Mouse (Mus musculus): ENCODE measurements around the gene Izumo1.
"Not testable (repeated sequence)": the region's sequence is repeated elsewhere in the genome, so short reads cannot be mapped to it uniquely, and the experiment has no call there.

Gene Izumo1

DNA sequence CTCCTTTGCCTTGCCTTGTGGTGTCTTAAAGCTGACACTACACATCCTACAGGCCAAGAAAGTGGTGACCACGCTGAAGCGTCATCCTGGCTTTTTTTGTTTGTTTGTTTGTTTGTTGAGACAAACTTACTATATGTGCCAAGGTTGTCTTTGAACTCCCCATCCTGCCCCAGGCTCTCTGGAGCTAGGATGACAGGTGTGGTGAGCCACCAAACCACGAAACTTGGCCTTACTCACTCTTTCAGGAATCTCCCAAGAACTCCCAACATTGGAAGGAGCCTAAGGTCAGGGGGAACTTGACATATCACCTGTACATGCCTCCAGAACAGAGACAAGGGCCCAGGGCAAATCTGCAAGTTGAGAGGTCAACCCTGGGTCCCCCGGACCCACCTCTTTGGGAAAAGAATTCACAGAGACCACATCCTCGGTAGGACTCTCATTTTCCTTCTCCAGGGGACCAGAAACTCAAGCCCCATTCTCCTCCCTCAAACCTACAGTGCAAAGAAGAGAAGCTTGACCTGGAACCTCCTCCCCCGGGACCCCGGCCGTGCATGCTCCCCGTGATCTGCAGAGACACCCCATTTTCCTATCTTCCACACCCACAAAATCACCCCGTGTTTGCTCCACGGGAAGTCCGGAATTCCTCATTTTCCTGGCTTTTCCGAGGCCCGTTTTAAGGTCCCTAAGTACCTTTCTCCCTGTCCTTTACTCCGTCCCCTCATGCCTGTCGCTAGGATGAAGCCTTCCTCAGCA is 21.1 kb downstream of the Izumo1 start:
- no peak for DNase-seq (ENCODE audit: low read depth, low spot score)

DNA sequence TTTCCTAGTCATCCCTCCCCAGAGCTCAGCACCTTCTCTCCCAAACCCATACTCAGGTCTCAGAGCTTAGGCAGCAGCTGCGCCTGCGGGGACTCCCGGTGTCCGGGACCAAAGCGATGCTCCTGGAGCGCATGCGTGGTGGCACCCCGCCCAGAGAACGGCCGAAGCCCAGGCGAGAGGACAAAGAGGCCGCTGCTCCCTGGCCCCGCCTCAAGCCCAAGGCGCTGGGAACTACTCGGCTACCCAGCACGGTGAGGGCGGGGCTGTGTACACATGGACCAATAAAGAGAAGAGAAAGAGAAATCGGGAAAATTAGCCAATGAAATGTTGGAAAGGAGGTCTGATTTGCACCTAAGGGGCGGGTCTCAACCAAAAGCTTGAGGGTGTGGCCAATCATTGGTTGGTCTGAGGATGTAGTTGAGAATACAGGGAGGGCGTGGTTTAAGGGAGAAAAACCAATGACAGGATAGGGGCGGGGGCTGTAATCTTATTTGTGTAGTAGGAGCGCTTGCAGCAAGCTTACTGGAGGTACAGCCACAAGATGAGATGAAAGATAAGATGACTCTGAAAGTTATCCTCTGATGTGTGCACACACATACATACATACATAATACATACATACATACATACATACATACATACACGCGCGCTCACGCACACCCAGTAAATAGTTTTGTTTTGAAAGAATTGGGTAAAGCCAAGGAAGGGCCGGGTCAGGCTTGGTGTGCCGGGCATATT is 22.0 kb downstream of the Izumo1 start:
- peak; percentile 99 for DNase-seq (ENCODE audit: low read depth, low spot score)

DNA sequence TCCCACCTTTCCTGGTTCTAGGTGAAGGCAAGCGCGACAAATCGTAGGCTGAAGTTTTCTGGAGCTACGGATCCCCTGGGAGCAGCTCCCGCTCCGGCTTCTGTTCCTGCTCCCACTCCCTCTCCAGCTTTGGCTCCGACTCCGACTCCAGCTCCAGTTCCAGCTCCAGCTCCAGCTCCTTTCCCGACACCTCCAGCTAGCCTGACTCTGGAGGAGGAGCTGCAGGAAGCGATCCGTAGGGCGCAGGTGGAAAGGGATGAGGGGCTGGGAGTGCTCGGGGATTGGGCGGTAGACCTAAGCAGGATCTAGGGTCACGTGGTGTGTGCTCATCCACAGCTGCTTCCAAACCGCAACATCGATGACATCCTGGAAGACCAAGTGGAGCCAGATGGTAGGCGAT is 22.6 kb downstream of the Izumo1 start:
- peak; percentile 90 for DNase-seq (ENCODE audit: low read depth, low spot score)

DNA sequence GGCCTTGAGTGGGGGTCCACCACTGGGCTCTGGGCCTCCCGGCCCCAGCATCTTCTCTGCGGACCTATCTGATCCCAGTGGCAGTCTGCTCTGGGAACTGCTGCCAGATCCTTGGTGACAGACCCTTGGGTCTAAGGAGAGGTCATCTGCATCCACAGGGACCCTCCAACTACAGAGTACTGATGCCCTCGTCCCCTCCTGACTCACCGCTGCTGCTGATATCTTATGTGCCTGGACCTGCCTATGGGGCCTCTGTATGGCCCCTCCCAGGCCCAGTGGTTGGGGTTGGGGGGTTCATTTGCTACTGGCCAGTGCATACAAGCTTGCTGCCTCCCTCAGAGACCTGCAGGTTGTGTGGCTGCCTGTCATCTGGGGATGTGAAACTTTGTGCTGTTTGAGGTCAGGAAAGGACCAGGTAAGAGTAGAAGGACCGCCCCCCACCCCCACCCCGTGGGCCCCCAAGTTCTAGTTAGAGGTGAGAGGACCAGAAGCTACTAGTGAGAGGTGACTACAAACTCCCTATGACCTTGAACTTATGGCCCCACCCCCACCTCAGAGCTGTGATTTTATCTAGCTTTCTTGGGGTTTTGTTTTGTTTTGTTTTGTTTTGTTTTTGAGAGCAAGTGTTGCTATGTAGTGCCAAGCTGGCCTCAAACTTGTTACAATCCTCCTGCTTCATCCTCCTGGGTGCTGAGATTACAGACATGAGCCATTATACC is 23.4 kb downstream of the Izumo1 start:
- DNase-seq (ENCODE audit: low read depth, low spot score) = no peak

DNA sequence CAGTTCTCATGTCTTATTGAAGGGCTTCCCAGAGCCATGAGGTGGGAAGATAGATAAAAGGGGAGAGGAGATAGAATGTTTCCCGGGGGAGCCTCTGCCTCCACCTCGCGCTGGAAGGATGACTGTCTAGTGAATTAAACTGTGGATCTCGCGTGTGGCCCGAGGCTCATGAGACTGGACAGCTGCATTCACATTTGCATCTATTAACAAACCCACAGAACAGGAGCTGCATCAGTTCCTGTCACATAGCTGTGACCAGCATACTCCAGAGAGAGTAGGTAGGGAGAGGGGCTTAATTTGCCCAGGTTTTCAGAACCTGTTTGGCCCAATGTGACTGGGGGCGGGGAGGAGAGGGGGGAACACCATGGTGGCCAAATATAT is 24.0 kb downstream of the Izumo1 start:
- DNase-seq (ENCODE audit: low read depth, low spot score) = no peak

DNA sequence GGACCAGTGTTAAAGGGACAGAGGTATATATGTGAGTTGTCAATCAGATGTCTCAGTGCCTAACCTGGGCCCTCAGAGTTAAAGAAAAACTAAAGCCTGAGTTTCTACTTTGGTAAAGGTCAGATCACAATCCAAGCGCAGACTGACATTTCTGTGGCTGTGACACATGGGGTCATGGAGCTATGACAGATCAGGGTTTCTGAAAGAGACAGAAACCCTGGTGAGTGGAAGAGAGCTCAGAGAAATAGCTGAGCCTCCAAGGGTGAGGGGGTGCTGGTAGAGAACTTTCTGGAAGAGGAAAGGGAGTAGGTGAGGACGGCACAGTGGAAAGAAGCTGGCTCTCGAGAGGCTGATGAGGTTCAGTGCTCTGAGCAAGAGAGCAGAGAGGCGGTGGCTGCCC is 25.1 kb downstream of the Izumo1 start:
- DNase-seq (ENCODE audit: low read depth, low spot score) = no peak

DNA sequence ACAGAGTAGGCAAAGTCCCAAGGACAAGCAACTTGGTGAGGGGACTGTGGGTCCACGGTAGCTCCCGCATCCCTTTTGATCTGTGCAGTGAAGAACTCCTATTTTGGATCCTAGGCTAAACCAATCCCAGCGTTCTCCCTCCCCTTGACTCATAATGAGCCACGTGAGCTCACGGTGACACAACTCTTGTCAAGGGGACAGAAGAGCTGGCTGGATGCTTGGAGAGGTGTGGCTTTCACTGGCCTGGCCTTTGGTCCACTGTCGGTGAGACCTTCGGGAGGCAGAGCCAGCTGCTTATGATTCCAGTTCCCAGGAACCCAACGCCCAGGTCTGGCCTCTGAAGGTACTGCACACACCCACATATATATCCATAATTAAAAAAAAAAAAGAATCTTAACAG is 27.7 kb downstream of the Izumo1 start:
- no peak for DNase-seq (ENCODE audit: low read depth, low spot score)

DNA sequence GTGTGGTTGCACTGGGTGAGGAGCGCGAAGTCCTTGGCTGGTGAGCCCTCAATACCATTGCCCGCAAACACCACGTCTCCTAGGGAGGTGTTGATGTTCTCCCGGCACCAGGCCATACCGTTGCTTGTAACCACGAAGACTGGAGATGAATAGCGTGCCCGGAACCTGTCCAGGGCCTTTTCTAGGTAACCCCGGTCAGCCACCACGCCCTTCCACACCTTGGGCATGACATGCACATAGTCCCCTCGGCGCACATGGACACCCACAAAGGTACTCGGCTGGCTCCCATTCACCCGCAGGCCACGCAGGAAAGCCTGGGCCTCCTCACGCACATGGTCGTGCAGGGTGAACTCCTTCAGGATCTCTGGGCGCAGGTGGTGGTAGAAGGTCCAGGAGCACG is 28.9 kb downstream of the Izumo1 start:
- DNase-seq (ENCODE audit: low read depth, low spot score) = not testable (repeated sequence)

DNA sequence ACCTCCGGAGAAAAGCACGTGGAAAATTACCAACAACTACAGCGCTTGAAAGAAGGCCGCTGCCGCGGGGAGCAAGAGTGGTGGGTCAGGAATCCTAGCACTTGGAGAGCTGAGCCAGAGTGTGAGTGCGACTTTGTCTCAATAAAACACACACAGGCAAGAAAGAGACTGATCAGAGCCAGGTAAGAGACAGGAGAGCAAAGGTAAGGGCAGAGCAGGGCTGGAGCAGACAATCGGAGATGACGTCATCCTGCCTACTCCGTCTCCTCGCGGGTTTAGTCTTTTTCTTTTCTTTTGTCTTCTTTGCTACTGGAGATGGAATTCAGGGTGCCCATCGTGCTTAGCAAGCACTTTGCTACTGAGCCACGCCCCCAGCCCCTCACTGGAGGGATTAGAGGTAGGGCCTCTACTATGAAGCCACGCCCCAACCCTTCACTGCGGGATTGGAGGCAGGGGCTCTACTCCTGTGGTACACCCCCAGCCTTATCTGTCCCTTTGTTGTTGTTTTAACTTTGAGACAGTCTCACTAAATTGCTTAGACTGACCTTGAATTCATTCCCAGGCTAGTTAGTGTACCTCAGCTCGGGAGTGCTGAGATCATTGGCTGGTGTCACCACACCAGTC is 32.9 kb downstream of the Izumo1 start:
- no peak for DNase-seq (ENCODE audit: low read depth, low spot score)

DNA sequence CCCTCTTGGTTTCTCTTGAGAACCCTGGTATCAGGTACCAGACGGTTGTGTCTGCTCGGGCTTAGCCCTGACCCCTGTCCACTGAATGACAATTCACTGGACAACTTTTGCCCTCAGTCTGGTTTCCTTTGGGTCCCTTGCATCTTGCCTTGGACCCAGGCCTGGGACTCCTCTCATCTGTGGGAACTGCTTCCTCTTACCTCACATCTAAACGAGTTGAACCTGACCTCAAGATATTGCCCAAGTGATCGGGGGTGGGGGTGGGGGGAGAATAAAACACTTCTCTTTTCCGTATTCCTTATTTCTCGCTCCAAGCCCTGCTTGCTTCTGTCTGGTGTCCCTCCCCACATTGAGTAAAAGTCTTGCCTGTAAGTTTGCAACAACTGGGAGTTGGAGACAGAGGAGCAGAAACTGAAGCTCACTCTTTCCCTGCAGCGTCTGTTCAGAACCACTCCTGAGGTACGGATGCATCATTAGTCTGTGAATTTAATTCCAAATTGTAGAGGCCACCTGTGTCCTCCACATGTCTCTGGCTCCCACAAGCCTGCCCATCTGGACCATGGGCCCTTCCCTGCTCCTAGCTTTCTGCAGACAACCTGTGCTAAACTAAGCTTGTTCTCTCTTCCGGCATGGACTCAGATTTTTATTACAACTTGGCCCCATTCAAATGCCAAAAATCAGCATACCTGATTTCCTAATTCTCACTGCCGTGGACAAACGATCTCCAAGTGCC is 39.3 kb downstream of the Izumo1 start:
- DNase-seq (ENCODE audit: low read depth, low spot score) = no peak

DNA sequence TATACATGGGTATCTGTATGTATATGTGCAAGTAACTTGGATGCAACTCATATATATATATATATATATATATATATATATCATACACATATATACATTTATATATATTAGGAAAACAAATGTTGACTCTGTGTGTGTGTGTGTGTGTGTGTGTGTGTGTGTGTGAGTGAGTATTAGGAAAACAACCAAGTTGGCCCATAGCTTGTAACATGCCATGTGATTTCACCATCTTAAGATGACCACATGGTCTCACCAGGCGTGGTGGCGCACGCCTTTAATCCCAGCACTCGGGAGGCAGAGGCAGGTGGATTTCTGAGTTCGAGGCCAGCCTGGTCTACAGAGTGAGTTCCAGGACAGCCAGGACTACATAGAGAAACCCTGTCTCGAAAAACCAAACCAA is 40.1 kb downstream of the Izumo1 start:
- not testable (repeated sequence) for DNase-seq (ENCODE audit: low read depth, low spot score)

DNA sequence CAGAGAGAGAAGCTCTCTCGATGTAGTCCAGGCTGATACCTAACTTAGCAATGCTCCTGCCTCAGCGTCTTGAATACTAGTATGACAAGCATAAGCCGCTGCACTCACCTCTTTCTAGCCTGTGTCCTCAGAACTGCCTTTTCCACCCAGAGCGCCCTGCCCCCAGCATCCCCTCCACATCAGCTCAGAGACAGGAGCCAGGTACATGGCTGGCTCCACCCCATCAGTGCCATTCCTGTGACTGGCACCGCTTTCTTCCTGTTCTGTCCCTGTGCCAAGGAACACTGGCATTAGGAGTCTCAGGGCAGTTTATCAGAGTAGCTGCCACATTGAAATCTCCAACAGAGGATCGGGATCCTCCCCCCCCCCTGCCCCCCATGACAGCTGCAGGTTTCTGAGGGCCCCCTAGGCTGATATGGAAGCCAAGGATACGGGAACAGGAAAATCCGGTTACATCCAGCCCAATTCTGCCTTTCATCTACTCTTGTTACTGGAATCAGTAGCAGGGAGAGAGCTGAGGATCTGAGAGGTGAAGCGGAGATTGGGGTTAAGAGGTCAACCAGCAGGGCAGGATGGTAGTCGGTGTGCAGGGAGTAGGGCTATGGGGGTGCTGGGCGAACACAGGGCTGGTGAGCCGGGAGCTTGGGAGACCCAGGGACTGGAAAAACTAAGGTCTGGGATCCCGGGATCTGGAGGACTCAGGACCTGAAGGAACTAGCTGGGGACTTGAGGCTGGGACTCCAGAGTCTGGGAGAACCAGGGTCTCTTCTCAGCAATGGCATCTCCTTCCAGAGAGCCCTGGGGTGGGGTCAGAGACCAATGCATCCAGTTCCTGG is 43.9 kb downstream of the Izumo1 start:
- DNase-seq (ENCODE audit: low read depth, low spot score) = no peak

DNA sequence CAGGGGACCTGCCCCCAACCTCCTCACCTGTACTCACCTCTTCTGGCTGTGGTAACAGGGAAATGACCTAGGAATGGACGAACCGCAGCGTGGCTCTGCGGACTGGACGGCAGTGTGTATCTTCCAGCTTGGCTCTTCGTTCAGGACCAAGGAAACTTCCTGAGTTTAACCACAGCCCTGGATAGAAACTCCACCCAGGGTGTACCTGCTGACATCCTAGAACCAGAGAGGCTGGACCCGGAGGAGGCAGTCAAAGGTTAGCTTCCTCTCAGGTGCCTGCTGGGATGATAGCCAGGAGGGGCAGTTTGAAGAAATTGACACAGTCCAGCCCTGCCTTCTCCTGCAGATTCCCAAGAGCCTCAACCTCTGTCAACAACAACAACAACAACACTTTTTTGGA is 44.5 kb downstream of the Izumo1 start, which contains the start of gene Fut2:
Gene Fut2 (minus strand): TSS at position 234 of the 400 bp plus-strand sequence.
- DNase-seq (ENCODE audit: low read depth, low spot score) = no peak

DNA sequence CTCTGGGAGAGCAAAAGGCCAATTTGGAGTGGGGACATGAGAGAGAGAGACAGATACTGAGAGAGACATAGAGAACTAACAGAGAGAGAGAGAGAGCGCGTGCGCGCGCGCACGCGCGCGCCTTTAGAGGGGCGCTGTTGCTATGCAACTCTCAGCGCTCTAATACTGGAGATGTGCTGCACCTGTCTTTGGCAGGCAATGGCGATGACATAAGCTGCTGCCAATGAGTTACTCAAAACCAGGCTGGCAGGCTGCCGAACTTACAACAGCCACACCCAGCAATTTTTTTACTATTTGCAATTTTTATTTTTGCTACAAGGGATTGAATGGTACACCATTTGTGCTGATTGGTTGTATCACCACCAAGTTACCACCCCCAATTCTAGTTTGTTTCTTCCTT is 46.1 kb downstream of the Izumo1 start:
- DNase-seq (ENCODE audit: low read depth, low spot score) = no peak

DNA sequence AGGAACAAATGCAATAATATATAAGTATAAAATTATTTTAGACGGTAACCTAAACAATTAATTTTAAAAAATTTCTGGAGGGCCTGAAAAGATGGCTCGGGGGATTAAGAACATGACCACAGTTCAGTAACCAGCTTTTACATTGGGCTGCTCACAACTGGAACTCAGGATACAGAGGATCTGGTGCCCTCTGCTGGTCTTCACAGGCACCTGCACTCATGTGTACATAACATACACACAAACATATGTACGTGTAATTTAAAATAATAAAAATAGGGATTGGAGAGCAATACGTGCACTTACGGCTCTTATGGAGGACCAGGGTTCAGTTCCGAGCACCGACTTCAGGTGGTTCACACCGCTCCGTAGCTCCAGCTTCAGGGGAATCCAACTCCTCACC is 47.3 kb downstream of the Izumo1 start:
- DNase-seq (ENCODE audit: low read depth, low spot score) = no peak

DNA sequence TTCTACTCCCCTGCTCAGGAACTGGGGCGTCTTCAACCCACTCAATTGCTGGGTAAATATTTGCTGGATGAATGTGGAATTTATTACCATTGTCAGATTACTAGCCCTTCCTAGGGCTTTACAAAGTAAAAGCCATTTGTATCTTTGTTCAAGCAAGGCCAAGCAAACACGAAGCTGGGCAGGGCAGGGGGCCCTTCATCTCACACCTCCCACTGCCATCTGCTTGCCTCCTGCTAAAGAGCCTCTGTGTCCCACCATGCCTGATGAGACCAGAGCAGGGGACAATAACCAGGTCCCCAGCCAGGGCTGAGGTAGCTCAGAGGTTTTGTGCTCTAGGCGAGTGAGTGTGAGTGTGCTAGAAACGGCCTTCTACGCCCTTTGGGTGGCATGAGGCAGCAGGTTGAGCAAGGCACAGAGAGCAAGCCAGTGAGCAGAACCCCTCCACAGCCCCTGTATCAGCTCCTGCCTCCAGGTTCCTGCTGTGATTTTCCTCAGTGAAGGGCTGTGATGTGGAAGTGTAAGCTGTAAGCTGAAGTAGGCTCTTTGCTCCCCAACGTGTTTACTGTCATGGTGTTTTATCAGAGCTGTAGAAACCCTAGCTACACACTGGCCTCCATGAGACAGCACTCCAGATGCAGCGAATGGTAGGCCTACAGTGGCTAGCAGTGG is 56.1 kb downstream of the Izumo1 start:
- DNase-seq (ENCODE audit: low read depth, low spot score) = no peak
